Mouse (Mus musculus): ENCODE results near the gene Gm45208.

GRCm38 (mm10) chrX:7772766-7773165 is 50.7 kb downstream of the Gm45208 start:
- 0 out of 2 replicates have a peak, but pooled peaks have one; percentile 18 for TF ChIP-seq CTCF (IDR thresholded peaks at IDR 0.05; ENCODE audit: extremely low read depth, insufficient read depth, low read length)
- no peak for TF ChIP-seq POLR2A (IDR thresholded peaks at IDR 0.05; ENCODE audit: extremely low read depth, insufficient read depth, low read length)

All from cortical plate, adult 2 months (tissue).